Mouse (Mus musculus): ENCODE data around the gene Aunip.

GRCm38 (mm10) chr4:134510845-134511411, at the start of gene Aunip:
- TF ChIP-seq POLR2A (IDR thresholded peaks at IDR 0.05; ENCODE audit: insufficient read length, low read depth): peak; percentile 63
- no peak for TF ChIP-seq MAX (IDR thresholded peaks at IDR 0.05; ENCODE audit: low read depth)
- no peak for TF ChIP-seq SRF (IDR thresholded peaks at IDR 0.05; ENCODE audit: control insufficient read depth, insufficient read length, low read depth)
- TF ChIP-seq TCF3 (IDR thresholded peaks at IDR 0.05; ENCODE audit: insufficient read length, low read depth): no peak
- no peak for TF ChIP-seq USF1 (IDR thresholded peaks at IDR 0.05; ENCODE audit: low read depth)
- TF ChIP-seq POLR2AphosphoS2 (IDR thresholded peaks at IDR 0.05; ENCODE audit: insufficient read length, low read depth): peak; percentile 48
- no peak for TF ChIP-seq MYOD1 (IDR thresholded peaks at IDR 0.05; ENCODE audit: control insufficient read depth in 1 of 3, insufficient read length in 2 of 3, low read depth in 2 of 3)
- no peak for TF ChIP-seq TCF12 (IDR thresholded peaks at IDR 0.05; ENCODE audit: insufficient read depth, poor library complexity, severe bottlenecking)
- no peak for TF ChIP-seq MYOG (IDR thresholded peaks at IDR 0.05; ENCODE audit: control insufficient read depth in 1 of 3, insufficient read depth in 1 of 3, insufficient read length in 2 of 3, low read depth in 2 of 3)
- TF ChIP-seq CEBPB (IDR thresholded peaks at IDR 0.05; ENCODE audit: insufficient read depth, poor library complexity, severe bottlenecking): no peak

Measured in myocyte (in vitro differentiated cells).